Mouse (Mus musculus) kidney, postnatal 0 days (tissue): Measurements from ENCODE around the gene Pax4. TPM values are rescaled to one million over a fixed set of nuclear protein-coding genes. Genes with fewer than 3 reads are reported as not detected.

Source experiments
- ATAC-seq: fragments of 200-750 bp; cut with Nextera tagmentation; replicated peaks from 2 replicates; pipeline ENCODE4 v1.8.0; 2017; ENCODE audit warnings: low read depth, moderate number of reproducible peaks, moderate TSS enrichment, moderate library complexity; ENCODE audit not compliant: low FRiP score
- DNase-seq: peaks from one replicate; pipeline ENCODE4 v3.0.0-alpha.2; 2016; ENCODE audit warnings: low spot score
- H3K27ac ChIP-seq: fragments of 300-500 bp; sonication (generic); 2 replicates; pipeline ENCODE4 v1.5.1; 2014; ENCODE audit warnings: mild to moderate bottlenecking
- H3K27me3 ChIP-seq: fragments of 300-500 bp; sonication (generic); 2 replicates; pipeline ENCODE4 v1.6.1; 2014; ENCODE audit warnings: low read length, mixed read lengths; ENCODE audit not compliant: insufficient read depth
- H3K36me3 ChIP-seq: fragments of 300-500 bp; sonication (generic); 2 replicates; pipeline ENCODE4 v1.6.1; 2014; ENCODE audit warnings: low read length, mixed read lengths; ENCODE audit not compliant: insufficient read depth
- H3K4me1 ChIP-seq: fragments of 300-500 bp; sonication (generic); replicated peaks from 2 replicates; pipeline ENCODE4 v1.6.1; 2014; ENCODE audit warnings: antibody characterized with exemption, low read length, mixed read lengths; ENCODE audit not compliant: insufficient read depth
- H3K4me2 ChIP-seq: fragments of 300-500 bp; sonication (generic); 2 replicates; pipeline ENCODE4 v1.6.1; 2014; ENCODE audit warnings: mild to moderate bottlenecking, low read length, moderate library complexity, mixed read lengths
- H3K4me3 ChIP-seq: fragments of 300-500 bp; sonication (generic); replicated peaks from 2 replicates; pipeline ENCODE4 v1.5.1; 2014; ENCODE audit warnings: low read depth, low read length
- H3K9ac ChIP-seq: fragments of 300-500 bp; sonication (generic); 2 replicates; pipeline ENCODE4 v1.6.1; 2014; ENCODE audit warnings: low read depth, low read length
- H3K9me3 ChIP-seq: fragments of 300-500 bp; sonication (generic); replicated peaks from 2 replicates; pipeline ENCODE4 v1.6.1; 2016; ENCODE audit warnings: low read length, inconsistent platforms, mixed read lengths
- CTCF ChIP-seq: IDR thresholded peaks from 2 replicates; pipeline ENCODE4 v1.5.1; 2016; ENCODE audit warnings: antibody characterized with exemption, low read depth, mild to moderate bottlenecking, moderate library complexity
- WGBS: fragments of 180-500 bp; shearing (Covaris S2); extraction: QIAGEN DNeasy Blood & Tissue Kit; methylation state at CpG from one replicate; pipeline ENCODE4 v1.1.7; 2014; 5-methylcytosine and 5-hydroxymethylcytosine counted together
- polyA plus RNA-seq: library from polyadenylated mRNA; unstranded; fragments of >200 nt; fragmentation: Nextera tagmentation; extraction: Ambion mirVana; gene quantifications from 2 replicates; pipeline ENCODE4 v1.2.1, GENCODE M21; 2015

Gene Pax4
- polyA plus RNA-seq, 1 experiment from 2014 or later, result not detected

DNA sequence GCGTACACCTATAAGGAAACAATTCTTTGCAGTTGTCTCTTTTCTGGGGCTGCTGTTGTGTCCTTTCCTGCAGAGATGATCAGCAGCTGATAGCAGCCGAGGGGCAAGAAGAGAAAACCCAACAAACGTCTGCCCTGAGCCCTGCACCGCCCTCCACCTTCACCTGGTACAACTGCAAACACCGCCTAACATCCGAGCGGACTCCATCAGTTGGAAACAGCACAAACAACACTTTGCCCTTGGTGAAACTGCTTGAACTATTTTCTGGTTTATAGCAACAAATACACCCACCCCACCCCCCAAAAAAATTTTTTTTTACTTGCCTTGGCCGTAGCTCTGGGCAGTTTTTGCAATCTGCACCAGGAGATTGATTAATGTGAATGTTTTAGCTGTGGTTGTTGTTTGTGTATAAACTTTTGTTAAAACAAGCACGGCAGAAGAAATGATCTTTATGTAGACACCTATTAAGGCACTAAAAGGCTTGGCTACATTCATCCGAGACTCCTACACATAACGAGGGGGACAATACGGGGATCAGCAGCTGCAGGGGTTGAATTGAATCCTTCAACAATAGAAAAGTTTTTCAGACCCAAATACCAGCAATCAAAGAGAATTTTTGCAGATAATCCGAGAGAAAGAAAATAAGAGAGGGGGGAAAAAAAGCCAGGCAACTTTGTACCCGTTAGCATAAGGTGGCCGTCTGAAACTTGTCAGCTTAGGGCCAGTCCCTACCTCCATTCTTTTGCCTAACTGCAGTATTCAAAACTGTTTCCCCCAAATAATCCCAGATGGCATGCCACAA, 52.9 kb downstream of the Pax4 start:
- TF ChIP-seq CTCF, result no peak
- Histone ChIP-seq H3K4me2 (no peak overlapping the region), H3K27ac (no peak overlapping the region), H3K9me3 (no peaks in the 10 kb centered on the region), H3K36me3 (no peaks in the 10 kb centered on the region), H3K4me1 (no peaks in the 10 kb centered on the region), H3K4me3 (no peak overlapping the region), H3K27me3 (peaks cover 11% of the 10 kb centered on the region), H3K9ac (no peak overlapping the region)
- 40% methylated on average over 15 of the region's 15 CpGs for WGBS
- ATAC-seq (no peak), DNase-seq (no peak)

Other genes with a start within 250 kb of the Pax4 start
- gene Zfp800, start 51.3 kb downstream of the Pax4 start, polyA plus RNA-seq, result 19.6 and 24.4 TPM in 2 replicates
- gene Arf5, start 25.8 kb downstream of the Pax4 start, polyA plus RNA-seq, result 330 and 338 TPM in 2 replicates
- gene Fscn3, start 21.6 kb downstream of the Pax4 start, polyA plus RNA-seq, result not detected in 2 replicates
- 8.8 and 9.5 TPM in 2 replicates for gene Gcc1, start 21.0 kb downstream of the Pax4 start, polyA plus RNA-seq
- 79.3 and 90.8 TPM in 2 replicates for gene Snd1, start 25.8 kb upstream of the Pax4 start, polyA plus RNA-seq